Mouse (Mus musculus): ENCODE results near the gene E2f2. TPM values are rescaled to one million over a fixed set of nuclear protein-coding genes. Genes with fewer than 3 reads are reported as not detected.

The E2f2 gene
- polyA plus RNA-seq, 1 experiment from 2014 or later = 1.1 TPM

- TF ChIP-seq CTCF (IDR thresholded peaks at IDR 0.05) = no peak
- ATAC-seq = peak; percentile 55
Observed at GRCm38 (mm10) chr4:136185375-136185774, 13.2 kb downstream of the E2f2 start.

DNA sequence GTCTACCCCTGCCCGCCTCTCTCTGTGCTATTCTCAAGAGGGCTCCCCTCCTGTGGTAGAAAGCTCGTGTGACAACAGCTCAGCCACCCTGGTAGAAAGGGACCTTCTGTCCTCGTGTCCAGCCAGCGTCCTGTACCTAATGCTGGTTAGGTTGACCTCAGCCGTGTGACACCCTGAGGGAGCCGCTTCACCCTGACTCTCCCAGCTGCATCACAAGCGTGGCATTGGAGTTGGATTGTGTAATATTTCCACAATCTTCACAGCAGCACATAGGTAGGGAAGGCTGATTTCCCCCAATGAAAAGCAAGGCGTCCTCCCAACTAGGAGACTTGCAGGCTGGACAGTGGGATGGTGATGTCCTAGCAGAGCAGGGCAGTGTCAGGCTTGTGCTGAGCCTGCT, 14.1 kb downstream of the E2f2 start:
- in situ Hi-C loops (cut with MboI; ENCODE audit: low pct_unique_long_range_greater_than_20kb) = no loop called here
- ATAC-seq (no peak), DNase-seq (ENCODE audit: low read depth, low spot score) (no peak)
- CTCF ChIA-PET = interaction anchor here (1.0 to 1.4 kb wide), 2 partner anchors 22 to 26 kb away, joined by 3 read pairs; no protein-coding TSS in a partner anchor
- no peak for TF ChIP-seq CTCF (IDR thresholded peaks at IDR 0.05)
- H3K27me3 ChIP-seq = no peaks in the 10 kb centered on the region
- POLR2A ChIA-PET = interaction anchor here (0.6 kb wide), 1 partner anchor 391 kb away, joined by 3 read pairs; no protein-coding TSS in a partner anchor

More at GRCm38 (mm10) chr4:136185375-136185774, 13.2 kb downstream of the E2f2 start:
- POLR2A ChIA-PET = interaction anchor here (0.9 kb wide), 1 partner anchor 13 kb away, joined by 5 read pairs; no protein-coding TSS in a partner anchor
- in situ Hi-C loops (cut with MboI; ENCODE audit: low pct_unique_long_range_greater_than_20kb) = no loop called here
- H3K27me3 ChIP-seq = no peaks in the 10 kb centered on the region
- DNase-seq (ENCODE audit: low read depth, low spot score) = peak; percentile 76
- CTCF ChIA-PET = interaction anchor here (1.4 kb wide), 1 partner anchor 25 kb away, joined by 3 read pairs; no protein-coding TSS in a partner anchor

DNA sequence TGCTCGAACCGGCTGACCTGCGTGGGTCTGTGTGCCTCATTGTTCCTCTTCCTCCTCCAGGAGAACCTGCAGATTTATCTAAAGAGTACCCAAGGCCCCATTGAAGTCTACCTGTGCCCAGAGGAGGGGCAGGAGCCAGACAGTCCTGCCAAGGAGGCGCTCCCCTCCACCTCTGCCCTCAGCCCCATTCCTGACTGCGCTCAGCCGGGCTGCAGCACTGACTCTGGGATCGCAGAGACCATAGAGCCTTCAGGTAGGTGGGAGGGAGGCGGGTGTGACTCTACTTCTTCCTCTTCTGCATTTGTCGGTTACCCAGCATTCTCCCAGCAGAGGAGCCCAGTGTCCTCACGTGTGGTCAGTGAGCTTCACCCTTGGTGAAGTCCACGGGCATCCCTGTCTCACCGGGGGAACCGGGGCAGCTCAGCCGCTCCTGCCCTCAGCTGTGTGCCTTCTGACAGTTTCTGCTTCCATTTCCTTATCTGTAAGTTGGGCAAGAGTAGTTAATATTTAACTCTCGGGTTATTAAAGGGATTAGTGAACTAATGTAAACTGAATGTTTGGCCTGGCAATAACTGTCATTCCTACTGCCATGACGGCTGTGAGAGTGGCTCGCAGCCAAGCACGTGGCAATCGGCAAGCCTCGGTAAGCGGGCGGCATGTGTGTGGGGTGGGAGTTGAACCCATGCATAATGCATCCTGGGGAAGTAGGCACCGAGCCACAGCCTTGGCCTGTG, 14.7 kb downstream of the E2f2 start:
- peak; percentile 44 for ATAC-seq
- TF ChIP-seq CTCF (IDR thresholded peaks at IDR 0.05) = no peak

DNA sequence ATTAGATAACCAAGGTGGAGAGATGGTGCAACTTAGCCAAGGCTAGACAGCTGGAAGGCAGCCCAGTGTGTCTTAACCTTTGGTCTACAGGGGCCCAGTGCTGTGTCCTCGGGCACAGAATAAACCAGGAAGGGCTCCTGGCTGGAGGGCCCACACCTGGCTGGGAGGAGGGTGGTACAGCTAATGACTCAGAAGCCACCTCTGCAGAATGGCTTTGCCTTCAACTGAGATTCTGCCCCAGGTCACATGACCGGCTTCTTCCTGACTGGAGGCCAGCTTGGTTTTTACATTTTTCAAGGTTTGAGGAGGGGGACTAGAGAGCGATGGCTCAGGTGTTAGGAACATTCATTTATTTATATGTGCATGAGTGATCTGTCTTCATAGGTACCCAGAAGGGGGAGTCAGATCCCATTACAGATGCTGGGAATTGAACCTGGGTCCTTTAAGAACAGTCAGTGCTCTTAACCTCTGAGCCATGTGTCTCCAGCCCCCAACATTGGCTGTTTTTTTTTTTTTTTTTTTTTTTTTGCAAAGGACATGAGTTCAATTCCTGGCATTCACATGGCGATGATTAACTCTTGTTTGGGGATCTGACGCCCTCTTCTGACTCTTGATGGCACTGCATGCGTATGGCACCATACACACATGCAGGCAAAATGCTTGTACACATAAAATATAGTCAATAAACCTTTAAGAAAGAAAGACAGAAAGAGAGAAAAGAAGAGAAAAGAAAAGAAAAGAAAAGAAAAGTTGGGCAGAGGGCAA, 17.0 kb downstream of the E2f2 start:
- POLR2A ChIA-PET = no interaction called here
- CTCF ChIA-PET = interaction anchor here (1.0 to 1.4 kb wide), 3 partner anchors 8 to 16 kb away, joined by 3 to 4 read pairs (median 4); partner anchors contain the start of gene E2f2
- in situ Hi-C loops (cut with MboI; ENCODE audit: low pct_unique_long_range_greater_than_20kb) = no loop called here
- DNase-seq (ENCODE audit: low read depth, low spot score) (no peak), ATAC-seq (no peak)
- TF ChIP-seq CTCF (IDR thresholded peaks at IDR 0.05) = no peak
- H3K27me3 ChIP-seq = no peaks in the 10 kb centered on the region

More for the DNA sequence above, 14.7 kb downstream of the E2f2 start:
- in situ Hi-C loops (cut with MboI; ENCODE audit: low pct_unique_long_range_greater_than_20kb) = no loop called here
- ChIA-PET CTCF (interaction anchor here (1.0 kb wide), 1 partner anchor 23 kb away, joined by 3 read pairs; no protein-coding TSS in a partner anchor), POLR2A (no interaction called here)
- peak; percentile 89 for DNase-seq (ENCODE audit: low read depth, low spot score)
- H3K27me3 ChIP-seq = no peaks in the 10 kb centered on the region

GRCm38 (mm10) chr4:136189912-136190311, 17.7 kb downstream of the E2f2 start:
- POLR2A ChIA-PET = no interaction called here
- TF ChIP-seq CTCF (IDR thresholded peaks at IDR 0.05) = no peak
- DNase-seq (ENCODE audit: low read depth, low spot score) = no peak
- ATAC-seq = no peak
- H3K27me3 ChIP-seq = no peaks in the 10 kb centered on the region
- in situ Hi-C loops (cut with MboI; ENCODE audit: low pct_unique_long_range_greater_than_20kb) = no loop called here
- CTCF ChIA-PET = interaction anchor here (1.0 to 2.0 kb wide), 3 partner anchors 9 to 15 kb away, joined by 4 to 5 read pairs (median 4); no protein-coding TSS in a partner anchor

- CTCF ChIA-PET = interaction anchor here (1.0 to 1.4 kb wide), 2 partner anchors 9 to 14 kb away, joined by 3 read pairs; no protein-coding TSS in a partner anchor
- H3K27me3 ChIP-seq = no peaks in the 10 kb centered on the region
- ATAC-seq = no peak
- TF ChIP-seq CTCF (IDR thresholded peaks at IDR 0.05) = no peak
- POLR2A ChIA-PET = no interaction called here
- in situ Hi-C loops (cut with MboI; ENCODE audit: low pct_unique_long_range_greater_than_20kb) = no loop called here
- no peak for DNase-seq (ENCODE audit: low read depth, low spot score)
Observed at GRCm38 (mm10) chr4:136193571-136193970, 21.4 kb downstream of the E2f2 start.

DNA sequence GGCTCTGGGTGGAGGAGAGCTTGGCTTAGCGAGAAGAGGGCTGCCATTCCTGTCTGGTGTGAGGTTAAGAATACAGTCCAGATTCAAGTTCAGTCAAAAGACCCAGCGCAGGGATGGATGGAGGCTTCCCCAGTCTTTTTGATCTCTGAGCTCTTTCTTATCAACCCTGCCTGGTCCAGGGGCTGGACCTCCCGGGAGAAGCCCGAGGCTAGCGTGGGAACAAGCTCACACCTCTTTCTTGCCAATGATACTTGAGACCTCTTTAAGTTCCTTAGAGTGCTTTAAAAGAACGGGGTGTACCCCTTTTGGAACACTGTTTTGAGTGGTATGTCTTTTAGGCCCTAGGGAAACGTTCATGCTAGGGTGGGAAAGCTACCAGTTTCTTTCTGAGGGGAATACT, 22.8 kb downstream of the E2f2 start:
- DNase-seq (ENCODE audit: low read depth, low spot score) (no peak), ATAC-seq (no peak)
- TF ChIP-seq CTCF (IDR thresholded peaks at IDR 0.05) = no peak
- ChIA-PET CTCF (interaction anchor here (1.4 to 1.5 kb wide), 3 partner anchors 14 to 31 kb away, joined by 3 to 5 read pairs (median 3); no protein-coding TSS in a partner anchor), POLR2A (no interaction called here)
- H3K27me3 ChIP-seq = no peaks in the 10 kb centered on the region
- in situ Hi-C loops (cut with MboI; ENCODE audit: low pct_unique_long_range_greater_than_20kb) = no loop called here

- in situ Hi-C loops (cut with MboI; ENCODE audit: low pct_unique_long_range_greater_than_20kb) = no loop called here
- POLR2A ChIA-PET = no interaction called here
Observed at GRCm38 (mm10) chr4:136195629-136196028, 23.4 kb downstream of the E2f2 start.

DNA sequence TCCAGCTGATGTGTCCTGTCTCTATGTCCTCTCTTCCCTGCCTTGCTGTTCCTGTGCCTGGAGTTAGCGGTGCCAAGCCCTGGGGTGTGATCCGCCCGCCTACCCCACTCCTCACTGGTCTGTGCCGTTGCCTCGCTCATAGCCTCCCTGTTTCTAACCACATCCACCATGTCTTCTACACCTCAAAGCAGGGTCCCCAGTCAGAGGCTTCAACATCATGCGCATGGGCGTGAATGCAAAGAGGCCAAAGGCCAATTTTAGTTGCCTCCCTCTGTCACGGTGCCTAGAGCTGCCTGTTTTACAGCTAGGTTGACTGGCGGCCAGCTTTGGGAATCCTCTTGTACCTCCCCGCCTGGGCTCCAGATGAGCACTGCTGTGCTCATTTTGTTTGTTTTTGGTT, 24.0 kb downstream of the E2f2 start:
- ATAC-seq (no peak), DNase-seq (ENCODE audit: low read depth, low spot score) (no peak)
- in situ Hi-C loops (cut with MboI; ENCODE audit: low pct_unique_long_range_greater_than_20kb) = no loop called here
- no peaks in the 10 kb centered on the region for H3K27me3 ChIP-seq
- TF ChIP-seq CTCF (IDR thresholded peaks at IDR 0.05) = no peak
- CTCF ChIA-PET = no interaction called here
- POLR2A ChIA-PET = no interaction called here

More at GRCm38 (mm10) chr4:136195629-136196028, 23.4 kb downstream of the E2f2 start:
- TF ChIP-seq CTCF (IDR thresholded peaks at IDR 0.05) = no peak
- no peaks in the 10 kb centered on the region for H3K27me3 ChIP-seq
- ATAC-seq (no peak), DNase-seq (ENCODE audit: low read depth, low spot score) (no peak)
- CTCF ChIA-PET = interaction anchor here (1.4 kb wide), 1 partner anchor 15 kb away, joined by 5 read pairs; no protein-coding TSS in a partner anchor

DNA sequence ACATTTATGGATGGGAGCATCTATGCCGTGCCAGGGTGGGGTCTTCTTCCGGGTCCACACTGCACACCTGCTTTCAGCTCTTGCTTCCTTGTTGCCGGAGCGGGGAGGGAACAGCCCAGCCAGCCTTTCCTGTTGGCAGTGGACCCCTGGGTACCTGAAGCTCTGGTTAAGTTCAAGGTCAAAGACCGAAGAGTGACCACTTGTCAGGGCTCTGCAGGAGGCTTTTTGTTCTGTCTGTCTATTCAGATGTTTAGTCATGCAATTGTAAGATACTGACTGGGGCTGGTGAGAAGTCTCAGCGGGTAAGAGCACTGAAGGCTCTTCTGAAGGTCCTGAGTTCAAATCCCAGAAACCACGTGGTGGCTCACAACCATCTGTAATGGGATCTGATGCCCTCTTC, 26.7 kb downstream of the E2f2 start:
- ATAC-seq (no peak), DNase-seq (ENCODE audit: low read depth, low spot score) (no peak)
- no peaks in the 10 kb centered on the region for H3K27me3 ChIP-seq
- TF ChIP-seq CTCF (IDR thresholded peaks at IDR 0.05) = no peak
- ChIA-PET POLR2A (no interaction called here), CTCF (interaction anchor here (1.4 kb wide), 1 partner anchor 36 kb away, joined by 3 read pairs; no protein-coding TSS in a partner anchor)
- in situ Hi-C loops (cut with MboI; ENCODE audit: low pct_unique_long_range_greater_than_20kb) = no loop called here
